Mouse (Mus musculus) adrenal gland, postnatal 14 days (tissue): ENCODE results near the gene Dcp1b. TPM values are rescaled to one million over a fixed set of nuclear protein-coding genes. Genes with fewer than 3 reads are reported as not detected.

Source experiments
- DNase-seq: peaks from one replicate; pipeline ENCODE4 v3.0.0; 2021; ENCODE audit warnings: mixed read lengths
- total RNA-seq: library from RNA; stranded (reverse); gene quantifications from 2 replicates; pipeline ENCODE4 v1.2.3, GENCODE M21; 2021

Dcp1b gene
- total RNA-seq, 1 experiment from 2014 or later = 10.2 TPM

- peak; percentile 56 for DNase-seq
These were observed 58.0 kb downstream of the Dcp1b start for GRCm38 (mm10) chr6:119233066-119233465.

- DNase-seq = no peak
These were observed 60.4 kb downstream of the Dcp1b start for GRCm38 (mm10) chr6:119235441-119235840.

GRCm38 (mm10) chr6:119236241-119236640 is 61.2 kb downstream of the Dcp1b start, which contains the start of gene Cacna2d4:
Gene Cacna2d4, plus strand, starts transcription at chr6:119236526.
- DNase-seq = no peak

GRCm38 (mm10) chr6:119237427-119237989 is 62.5 kb downstream of the Dcp1b start:
- DNase-seq = peak; percentile 71

- no peak for DNase-seq
These were observed 64.4 kb downstream of the Dcp1b start for GRCm38 (mm10) chr6:119239341-119240005.

GRCm38 (mm10) chr6:119240256-119240655 is 65.2 kb downstream of the Dcp1b start:
- DNase-seq = no peak

GRCm38 (mm10) chr6:119240871-119241705 is 66.0 kb downstream of the Dcp1b start:
- no peak for DNase-seq

- DNase-seq = no peak
These were observed 71.0 kb downstream of the Dcp1b start for GRCm38 (mm10) chr6:119246082-119246481.

- no peak for DNase-seq
These were observed 73.5 kb downstream of the Dcp1b start for GRCm38 (mm10) chr6:119248578-119248977.

- DNase-seq = no peak
These were observed 74.7 kb downstream of the Dcp1b start for GRCm38 (mm10) chr6:119249726-119250125.

GRCm38 (mm10) chr6:119251704-119252103 is 76.7 kb downstream of the Dcp1b start:
- no peak for DNase-seq

Other genes with a start within 250 kb of the Dcp1b start
- 58.2 and 66.2 TPM in 2 replicates for gene Cacna1c, start 21.2 kb downstream of the Dcp1b start, total RNA-seq
- 0.94 TPM in 1 of 2 replicates, not detected in the other for gene Cacna2d4, start 61.3 kb downstream of the Dcp1b start, total RNA-seq
- 0.23 TPM in 1 of 2 replicates, not detected in the other for gene Lrtm2, start 155.5 kb downstream of the Dcp1b start, total RNA-seq
- gene Adipor2, start 242.5 kb downstream of the Dcp1b start, total RNA-seq = 158 and 194 TPM in 2 replicates